Mouse (Mus musculus) liver, embryonic 11.5 days (tissue): ENCODE data around the gene Col7a1. TPM values are rescaled to one million over a fixed set of nuclear protein-coding genes. Genes with fewer than 3 reads are reported as not detected.

ENCODE experiments used
- microRNA counts: library from miRNA; unstranded; fragments of <30 nt; microRNA quantifications from one replicate; lab custom pipeline; 2015
- microRNA-seq: library from miRNA; unstranded; fragments of <30 nt; microRNA quantifications from one replicate; pipeline ENCODE4, GENCODE M21; 2017; ENCODE audit warnings: borderline number of aligned reads
- polyA plus RNA-seq: library from polyadenylated mRNA; unstranded; fragments of >200 nt; fragmentation: Nextera tagmentation; extraction: Ambion mirVana; gene quantifications from 2 replicates; pipeline ENCODE4 v1.2.1, GENCODE M21; 2014

Gene Col7a1
- polyA plus RNA-seq, 1 experiment from 2014 or later, result 0.69 TPM

MicroRNA genes within 50 kb of the gene (microRNA counts, 519-probe panel; counts per million panel counts)
- microRNA mmu-miR-711 (lab: Ali Mortazavi, UCI), result not detected

Small RNA genes within 50 kb of the gene (microRNA-seq; reads per million reads assigned to microRNA genes)
- not detected for gene Mir711

Other genes starting within 250 kb of the Col7a1 start
- gene Ip6k2, start 169.8 kb upstream of the Col7a1 start, polyA plus RNA-seq, result 31.8 and 37.5 TPM in 2 replicates
- 8.8 and 16.2 TPM in 2 replicates for gene Nckipsd, start 145.2 kb upstream of the Col7a1 start, polyA plus RNA-seq
- 0.08 and 0.22 TPM in 2 replicates for gene Celsr3, start 127.3 kb upstream of the Col7a1 start, polyA plus RNA-seq
- 9.0 and 10.5 TPM in 2 replicates for gene Slc26a6, start 100.3 kb upstream of the Col7a1 start, polyA plus RNA-seq
- gene Tmem89, start 39.0 kb upstream of the Col7a1 start, polyA plus RNA-seq, result not detected in 2 replicates
- gene Uqcrc1, start 17.0 kb upstream of the Col7a1 start, polyA plus RNA-seq, result 547 and 583 TPM in 2 replicates
- gene Ucn2, start 32.4 kb downstream of the Col7a1 start, polyA plus RNA-seq, result not detected in 2 replicates
- gene Pfkfb4, start 38.2 kb downstream of the Col7a1 start, polyA plus RNA-seq, result 7.4 and 9.1 TPM in 2 replicates
- gene Shisa5, start 85.0 kb downstream of the Col7a1 start, polyA plus RNA-seq, result 33.7 and 34.3 TPM in 2 replicates
- 8.9 and 9.7 TPM in 2 replicates for gene Trex1, start 106.1 kb downstream of the Col7a1 start, polyA plus RNA-seq
- gene Atrip, start 120.5 kb downstream of the Col7a1 start, polyA plus RNA-seq, result 24.3 and 28.9 TPM in 2 replicates
- gene Ccdc51, start 128.9 kb downstream of the Col7a1 start, polyA plus RNA-seq, result 21.9 TPM in 2 replicates
- gene Tma7, start 129.0 kb downstream of the Col7a1 start, polyA plus RNA-seq, result 716 and 742 TPM in 2 replicates
- gene Plxnb1, start 141.8 kb downstream of the Col7a1 start, polyA plus RNA-seq, result 5.8 and 7.4 TPM in 2 replicates
- 0.08 TPM in 1 of 2 replicates, not detected in the other for gene Fbxw21, start 208.5 kb downstream of the Col7a1 start, polyA plus RNA-seq
- gene Fbxw13, start 242.4 kb downstream of the Col7a1 start, polyA plus RNA-seq, result not detected in 2 replicates